Mouse (Mus musculus) adipose tissue, adult 10 weeks (tissue): ENCODE measurements around the gene Ufc1. TPM values are rescaled to one million over a fixed set of nuclear protein-coding genes. Genes with fewer than 3 reads are reported as not detected.

Experiments
- polyA plus RNA-seq: library from polyadenylated mRNA; stranded (reverse); fragments of 350-450 nt; fragmentation: Illumina TruSeq; extraction: RNeasy Lipid Tissue Mini Kit (QIAGEN cat#74804); gene quantifications from one replicate; pipeline ENCODE4 v1.2.3, GENCODE M21; 2014; ENCODE audit warnings: low read depth, low replicate concordance

The Ufc1 gene
- 139 TPM for polyA plus RNA-seq

GRCm38 (mm10) chr1:171294298-171295062 is at the start of gene Ufc1:
Gene Ufc1, minus strand, starts transcription at chr1:171295024.

GRCm38 (mm10) chr1:171328839-171329432 is 34.1 kb upstream of the Ufc1 start, which contains the start of gene Dedd:
Gene Dedd, plus strand, starts transcription at chr1:171329145.

GRCm38 (mm10) chr1:171287136-171288081 is 7.4 kb downstream of the Ufc1 start, which contains the start of gene Usp21:
Gene Usp21, minus strand, starts transcription at chr1:171287991.

GRCm38 (mm10) chr1:171280916-171281527 is 13.8 kb downstream of the Ufc1 start, which contains the start of gene Ppox:
Gene Ppox, minus strand, starts transcription at chr1:171281186.

GRCm38 (mm10) chr1:171269848-171270572 is 24.8 kb downstream of the Ufc1 start, which contains the start of gene B4galt3:
Gene B4galt3, plus strand, starts transcription at chr1:171270328.

GRCm38 (mm10) chr1:171250680-171251593 is 43.9 kb downstream of the Ufc1 start, which contains the start of gene Ndufs2:
Gene Ndufs2, minus strand, starts transcription at chr1:171251388.

GRCm38 (mm10) chr1:171249913-171250600 is 44.8 kb downstream of the Ufc1 start, which contains the start of gene Adamts4:
Gene Adamts4, plus strand, starts transcription at chr1:171250421.

Other genes starting within 250 kb of the Ufc1 start
- gene Fcgr3, start 230.1 kb downstream of the Ufc1 start, polyA plus RNA-seq: 42.1 TPM
- gene Cfap126, start 181.1 kb downstream of the Ufc1 start, polyA plus RNA-seq: 23.4 TPM
- 135 TPM for gene Sdhc, start 144.4 kb downstream of the Ufc1 start, polyA plus RNA-seq
- gene Mpz, start 144.3 kb downstream of the Ufc1 start, polyA plus RNA-seq: 1.9 TPM
- 16.3 TPM for gene Pcp4l1, start 98.8 kb downstream of the Ufc1 start, polyA plus RNA-seq
- not detected for gene Nr1i3, start 81.1 kb downstream of the Ufc1 start, polyA plus RNA-seq
- 23.7 TPM for gene Tomm40l, start 72.5 kb downstream of the Ufc1 start, polyA plus RNA-seq
- 1.1 TPM for gene Apoa2, start 70.0 kb downstream of the Ufc1 start, polyA plus RNA-seq
- gene Fcer1g, start 60.7 kb downstream of the Ufc1 start, polyA plus RNA-seq: 58.9 TPM
- gene Adamts4, start 44.6 kb downstream of the Ufc1 start, polyA plus RNA-seq: 1.8 TPM
- 176 TPM for gene Ndufs2, start 43.6 kb downstream of the Ufc1 start, polyA plus RNA-seq
- 40.5 TPM for gene B4galt3, start 24.7 kb downstream of the Ufc1 start, polyA plus RNA-seq
- gene Ppox, start 13.8 kb downstream of the Ufc1 start, polyA plus RNA-seq: 43.4 TPM
- gene Usp21, start 7.0 kb downstream of the Ufc1 start, polyA plus RNA-seq: 28.1 TPM
- 39.7 TPM for gene Dedd, start 34.1 kb upstream of the Ufc1 start, polyA plus RNA-seq
- gene Nit1, start 50.6 kb upstream of the Ufc1 start, polyA plus RNA-seq: 95.7 TPM
- 72.2 TPM for gene Pfdn2, start 50.6 kb upstream of the Ufc1 start, polyA plus RNA-seq
- 5.5 TPM for gene Klhdc9, start 65.8 kb upstream of the Ufc1 start, polyA plus RNA-seq
- gene Nectin4, start 75.1 kb upstream of the Ufc1 start, polyA plus RNA-seq: 27.6 TPM
- 6.5 TPM for gene Arhgap30, start 93.9 kb upstream of the Ufc1 start, polyA plus RNA-seq
- gene Usf1, start 116.3 kb upstream of the Ufc1 start, polyA plus RNA-seq: 59.3 TPM
- gene Tstd1, start 123.8 kb upstream of the Ufc1 start, polyA plus RNA-seq: 9.5 TPM
- 71.7 TPM for gene F11r, start 142.5 kb upstream of the Ufc1 start, polyA plus RNA-seq
- gene Alyref2, start 208.5 kb upstream of the Ufc1 start, polyA plus RNA-seq: 4.8 TPM
- gene Itln1, start 240.3 kb upstream of the Ufc1 start, polyA plus RNA-seq: not detected